ENCODE assay signal across 27 mouse cellular contexts in genomic region chr9:35278451-35278850, GRCm38 (mm10). TPM values are rescaled to one million over a fixed set of nuclear protein-coding genes. Genes with fewer than 3 reads are reported as not detected.
A peak's percentile ranks its signal among the peaks of the same experiment; 100 is the strongest.
DNase-seq lines count a peak whose midpoint lies in the region; ATAC-seq and TF ChIP-seq lines count a peak whose summit lies in the region.
"Had no signal": no experiment of that assay in that cellular context is flagged by ENCODE, and none has a peak within 500 bp of the region (broad histone marks: within the 10 kb centered on the region; RNA-seq: fewer than 3 reads in every experiment).

No protein-coding gene starts in this region.

- H3K4me1 ChIP-seq in intestine, embryonic 14.5 days (replicated peaks; ENCODE audit: control insufficient read depth, insufficient read depth, low read length), result peaks cover 5% of the 10 kb centered on the region; the same call in 1 of the 2 replicates
- H3K4me1 ChIP-seq in intestine, embryonic 15.5 days (replicated peaks), result peaks cover 4% of the 10 kb centered on the region; the same call in 1 of the 2 replicates
- H3K4me1 ChIP-seq: heart, embryonic 15.5 days; hindbrain, embryonic 15.5 days had no signal

- H3K4me3 ChIP-seq in gastrocnemius, adult 2 months, result no peak overlapping the region
- H3K4me3 ChIP-seq in intestine, embryonic 14.5 days (ENCODE audit: low read depth, low read length), result no peak overlapping the region
- H3K4me3 ChIP-seq in intestine, embryonic 15.5 days (replicated peaks), result no peak overlapping the region
- H3K4me3 ChIP-seq: embryonic facial prominence, embryonic 13.5 days; erythroblast, embryonic 14.5 days; forebrain, embryonic 12.5 days; forebrain, embryonic 15.5 days; heart, embryonic 12.5 days; heart, embryonic 15.5 days; hindbrain, embryonic 10.5 days; hindbrain, embryonic 15.5 days had no signal

- 87% methylated on average over 4 of the region's 4 CpGs for WGBS in intestine, embryonic 14.5 days
- 85% methylated on average over 4 of the region's 4 CpGs for WGBS in intestine, embryonic 15.5 days

- no peaks in the 10 kb centered on the region for H3K27me3 ChIP-seq in intestine, embryonic 14.5 days (replicated peaks; ENCODE audit: control insufficient read depth, insufficient read depth, low read length)
- H3K27me3 ChIP-seq in intestine, embryonic 15.5 days (replicated peaks), result no peaks in the 10 kb centered on the region
- H3K27me3 ChIP-seq: CH12.LX; embryonic facial prominence, embryonic 13.5 days; forebrain, embryonic 15.5 days; heart, embryonic 12.5 days; heart, embryonic 15.5 days; Patski had no signal

- H3K36me3 ChIP-seq in intestine, embryonic 14.5 days (ENCODE audit: control insufficient read depth, insufficient read depth, low read length), result peaks cover 47% of the 10 kb centered on the region
- H3K36me3 ChIP-seq in intestine, embryonic 15.5 days, result peaks cover 10% of the 10 kb centered on the region

- TF ChIP-seq CTCF in gastrocnemius, adult 2 months (IDR thresholded peaks at IDR 0.05), result no peak

- no peak overlapping the region for H3K9ac ChIP-seq in intestine, embryonic 14.5 days (ENCODE audit: low read length)
- no peak overlapping the region for H3K9ac ChIP-seq in intestine, embryonic 15.5 days
- H3K9ac ChIP-seq: embryonic facial prominence, embryonic 13.5 days; forebrain, embryonic 12.5 days; forebrain, embryonic 15.5 days; heart, embryonic 12.5 days; heart, embryonic 15.5 days; hindbrain, embryonic 15.5 days had no signal

- no peak overlapping the region for H3K4me2 ChIP-seq in intestine, embryonic 14.5 days (ENCODE audit: low read length)
- no peak overlapping the region for H3K4me2 ChIP-seq in intestine, embryonic 15.5 days (replicated peaks)
- H3K4me2 ChIP-seq: embryonic facial prominence, embryonic 13.5 days; forebrain, embryonic 12.5 days; forebrain, embryonic 15.5 days; heart, embryonic 12.5 days; heart, embryonic 15.5 days; hindbrain, embryonic 15.5 days had no signal

- ATAC-seq in intestine, embryonic 14.5 days (replicated peaks; ENCODE audit: low FRiP score, low TSS enrichment, low read depth), result no peak
- ATAC-seq in intestine, embryonic 15.5 days, result no peak
- ATAC-seq: forebrain, embryonic 15.5 days; intestine, embryonic 16.5 days; Patski had no signal

- intact Hi-C loops in gastrocnemius, adult 2 months (cut with DNase I), result no loop called here

- peak; percentile 46 for DNase-seq in adrenal gland, postnatal 14 days
- no peak for DNase-seq in adrenal gland, adult 18-20 months (ENCODE audit: low spot score in 2 of 2)
- peak; percentile 62 for DNase-seq in gastrocnemius, adult 2 months
- DNase-seq in gastrocnemius, postnatal 25 days, result no peak
- peak; percentile 9 for DNase-seq in intestine, embryonic 14.5 days (ENCODE audit: low spot score)
- no peak for DNase-seq in kidney, adult 8-10 months
- DNase-seq: adrenal gland, adult 2 months; B cell, adult 2 months; cerebellum, adult 11 months; cerebellum, adult 2 months; cerebellum, adult 9-11 months; cerebellum, postnatal 25 days; gastrocnemius, postnatal 14 days; heart, postnatal 10 days; kidney, adult 18-20 months had no signal

- no peaks in the 10 kb centered on the region for H3K9me3 ChIP-seq in intestine, embryonic 14.5 days (ENCODE audit: control insufficient read depth, low read length)
- no peaks in the 10 kb centered on the region for H3K9me3 ChIP-seq in intestine, embryonic 15.5 days
- H3K9me3 ChIP-seq: embryonic facial prominence, embryonic 13.5 days; forebrain, embryonic 12.5 days; forebrain, embryonic 15.5 days; heart, embryonic 12.5 days; heart, embryonic 15.5 days; hindbrain, embryonic 10.5 days; hindbrain, embryonic 15.5 days had no signal

- H3K27ac ChIP-seq in gastrocnemius, adult 2 months, result no peak overlapping the region
- no peak overlapping the region for H3K27ac ChIP-seq in intestine, embryonic 14.5 days (ENCODE audit: low read depth)
- no peak overlapping the region for H3K27ac ChIP-seq in intestine, embryonic 15.5 days
- H3K27ac ChIP-seq: embryonic facial prominence, embryonic 13.5 days; forebrain, embryonic 12.5 days; forebrain, embryonic 15.5 days; heart, embryonic 15.5 days; hindbrain, embryonic 10.5 days; hindbrain, embryonic 15.5 days had no signal

RNA-seq across cellular contexts. Expression of gene Rpusd4, which starts 10.8 kb away (rescaled TPM):
- 14.9 and 15.6 TPM in 2 replicates for total RNA-seq in adrenal gland, postnatal 14 days (2021)
- total RNA-seq in adrenal gland, adult 18-20 months (2021), result 10 to 100 TPM; 17.8 to 19.1 TPM
- 1 to 10 TPM; 6.8 to 7.5 TPM for total RNA-seq in gastrocnemius, adult 2 months (2021)
- total RNA-seq in gastrocnemius, postnatal 25 days (2021), result 1 to 10 TPM; 6.0 to 6.4 TPM
- 29.1 and 37.1 TPM in 2 replicates for polyA plus RNA-seq in intestine, embryonic 14.5 days (2014; fragmentation: Nextera tagmentation; extraction: Ambion mirVana)
- 31.0 and 33.8 TPM in 2 replicates for polyA plus RNA-seq in intestine, embryonic 15.5 days (2015; fragmentation: Nextera tagmentation; extraction: Ambion mirVana)

RNA-seq across cellular contexts. Expression of gene Fam118b, which starts 10.8 kb away (rescaled TPM):
- 10.3 and 12.4 TPM in 2 replicates for total RNA-seq in adrenal gland, postnatal 14 days (2021)
- 10 to 100 TPM; 10.5 to 11.3 TPM for total RNA-seq in adrenal gland, adult 18-20 months (2021)
- 10 to 100 TPM; 24.3 to 29.8 TPM for total RNA-seq in gastrocnemius, adult 2 months (2021)
- total RNA-seq in gastrocnemius, postnatal 25 days (2021), result 10 to 100 TPM; 15.9 to 21.7 TPM
- polyA plus RNA-seq in intestine, embryonic 14.5 days (2014; fragmentation: Nextera tagmentation; extraction: Ambion mirVana), result 43.1 and 43.2 TPM in 2 replicates
- 52.7 and 52.8 TPM in 2 replicates for polyA plus RNA-seq in intestine, embryonic 15.5 days (2015; fragmentation: Nextera tagmentation; extraction: Ambion mirVana)

Comparison
In these comparisons a context has a peak if more than half of its experiments do, and no peak if none do; other contexts are left out.
1. DNase-seq: peak in adrenal gland, postnatal 14 days (single experiment), gastrocnemius, adult 2 months (single experiment) and intestine, embryonic 14.5 days (single experiment); none in adrenal gland, adult 18-20 months (0 of 2), gastrocnemius, postnatal 25 days (single experiment) and kidney, adult 8-10 months (0 of 2).